In the genomic region with DNA sequence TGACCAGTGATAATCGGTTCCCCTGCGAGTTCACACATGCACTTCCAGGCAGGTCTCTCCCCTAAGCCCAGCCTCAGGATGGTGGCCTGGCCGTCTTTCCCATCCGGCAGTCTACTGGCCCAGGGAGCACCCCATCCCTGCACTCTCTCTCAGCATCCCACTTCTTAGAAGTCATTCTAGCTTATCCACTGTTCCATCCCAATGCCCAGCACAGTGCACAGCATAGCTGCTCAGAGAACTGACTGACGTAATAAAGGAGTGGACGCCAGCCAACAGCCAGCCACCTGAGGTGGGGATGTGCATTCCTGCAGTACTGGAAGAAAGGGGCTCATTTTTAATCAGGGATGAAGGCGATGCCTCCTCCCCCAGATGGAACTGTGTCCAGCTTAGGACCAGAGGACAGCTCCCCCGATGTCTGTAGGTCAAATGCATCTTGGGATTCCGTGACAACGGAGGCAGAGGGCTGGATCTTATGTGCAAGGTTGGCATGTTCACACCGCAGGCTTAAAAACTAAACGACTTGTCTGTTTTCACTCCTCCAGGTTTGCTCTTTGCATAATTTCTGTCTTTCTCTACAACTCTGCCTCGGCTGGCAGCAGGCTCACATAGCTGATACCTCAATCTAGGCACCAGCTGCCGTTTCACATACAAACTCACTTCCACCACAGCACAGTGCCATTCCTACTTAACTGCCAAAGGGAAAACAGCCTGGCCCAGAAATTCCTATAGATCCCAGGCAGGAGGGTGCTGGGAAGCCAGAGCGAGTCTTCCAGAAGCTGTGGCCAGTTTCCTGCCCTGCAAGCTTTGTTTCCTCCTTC, we compare ENCODE assay signal across 11 mouse cellular contexts.
DNase-seq lines count a peak whose midpoint lies in the region; TF ChIP-seq lines count a peak whose summit lies in the region.
"Had no signal": no experiment of that assay in that cellular context is flagged by ENCODE, and none has a peak within 500 bp of the region (broad histone marks: within the 10 kb centered on the region; RNA-seq: fewer than 3 reads in every experiment).

No protein-coding gene starts in this region.

- TF ChIP-seq CTCF in kidney, adult 2 months (conservative IDR thresholded peaks at IDR 0.05; ENCODE audit: insufficient read depth, insufficient read length, low read depth, low read length) = no peak

- intact Hi-C loops in heart, postnatal 25 days (cut with DNase I) = no loop called here

- H3K4me1 ChIP-seq in kidney, adult 2 months (ENCODE audit: control insufficient read depth, insufficient read depth, low read length) = no peaks in the 10 kb centered on the region
- H3K4me1 ChIP-seq: heart, embryonic 10.5 days; limb, embryonic 10.5 days had no signal

- WGBS in kidney, adult 2 months = 33% methylated on average over 15 of the region's 15 CpGs

- DNase-seq in cerebellum, adult 18-20 months = peak; percentile 32 to 37
- no peak for DNase-seq in cerebellum, adult 9-10 months
- peak; percentile 12 for DNase-seq in kidney, adult 2 months
- no peak for DNase-seq in kidney, adult 11 months
- DNase-seq in right cerebral cortex, adult 18-20 months = peak; percentile 50
- DNase-seq in right cerebral cortex, postnatal 4 days = no peak
- DNase-seq in telencephalon, adult 2 months (ENCODE audit: low read depth, low spot score) = peak; percentile 71
- no peak for DNase-seq in heart, postnatal 25 days (ENCODE audit: low spot score)
- DNase-seq: lung, adult 18-20 months had no signal

- no peak for TF ChIP-seq POLR2A in kidney, adult 2 months (IDR thresholded peaks at IDR 0.05; ENCODE audit: low read depth, low read length)

- no peak overlapping the region for H3K27ac ChIP-seq in kidney, adult 2 months (ENCODE audit: insufficient read depth, low read depth, low read length)
- H3K27ac ChIP-seq: heart, embryonic 10.5 days; limb, embryonic 10.5 days had no signal

- H3K4me3 ChIP-seq in kidney, adult 2 months (ENCODE audit: insufficient read depth, low read depth, low read length) = no peak overlapping the region
- H3K4me3 ChIP-seq: heart, embryonic 10.5 days; limb, embryonic 10.5 days had no signal

- no peaks in the 10 kb centered on the region for H3K27me3 ChIP-seq in kidney, adult 2 months (replicated peaks; ENCODE audit: control insufficient read depth, insufficient read depth, low read length)

- no peaks in the 10 kb centered on the region for H3K36me3 ChIP-seq in kidney, adult 2 months (ENCODE audit: control insufficient read depth, insufficient read depth, low read length)
- H3K36me3 ChIP-seq: heart, embryonic 10.5 days; limb, embryonic 10.5 days had no signal

Comparison
In these comparisons a context has a peak if more than half of its experiments do, and no peak if none do; other contexts are left out.
1. DNase-seq: peak in cerebellum, adult 18-20 months (2 of 2), kidney, adult 2 months (single experiment), right cerebral cortex, adult 18-20 months (single experiment) and telencephalon, adult 2 months (single experiment); none in cerebellum, adult 9-10 months (single experiment), kidney, adult 11 months (single experiment), right cerebral cortex, postnatal 4 days (single experiment) and heart, postnatal 25 days (single experiment).